Mouse (Mus musculus): Measurements from ENCODE around the gene Nfic.

Nfic gene

GRCm38 (mm10) chr10:81354738-81355477 lies 100.5 kb downstream of the Nfic start:
- DNase-seq, result no peak

DNA sequence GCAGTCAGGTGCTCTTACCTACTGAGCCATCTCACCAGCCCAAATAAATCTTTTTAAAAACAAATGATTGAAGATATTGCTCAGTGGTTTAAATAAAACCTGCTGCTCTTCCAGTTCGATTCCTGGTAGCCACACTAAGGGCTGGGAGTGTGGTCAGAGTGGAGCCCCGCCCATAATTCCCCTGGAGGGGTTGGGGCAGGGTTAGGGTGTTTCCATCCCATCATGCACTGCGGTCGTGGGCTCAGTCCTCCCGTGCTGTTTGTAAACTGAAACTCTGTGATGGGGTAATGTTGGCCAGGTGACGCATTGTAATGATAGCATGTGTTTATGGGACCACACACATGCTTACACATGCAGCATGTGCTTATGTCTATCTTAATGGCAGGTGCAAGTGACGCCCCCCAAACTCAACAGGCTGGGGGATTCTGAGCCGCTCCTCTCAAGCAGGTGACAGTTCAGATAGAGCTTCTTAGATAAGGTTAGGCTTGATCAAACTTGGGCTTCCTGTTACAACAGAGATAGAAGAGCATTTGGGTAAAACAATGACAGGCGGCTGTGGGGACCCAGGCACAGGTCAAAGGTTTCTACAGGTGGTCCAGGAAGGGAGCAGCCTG lies 103.7 kb downstream of the Nfic start:
- no peak for DNase-seq

DNA sequence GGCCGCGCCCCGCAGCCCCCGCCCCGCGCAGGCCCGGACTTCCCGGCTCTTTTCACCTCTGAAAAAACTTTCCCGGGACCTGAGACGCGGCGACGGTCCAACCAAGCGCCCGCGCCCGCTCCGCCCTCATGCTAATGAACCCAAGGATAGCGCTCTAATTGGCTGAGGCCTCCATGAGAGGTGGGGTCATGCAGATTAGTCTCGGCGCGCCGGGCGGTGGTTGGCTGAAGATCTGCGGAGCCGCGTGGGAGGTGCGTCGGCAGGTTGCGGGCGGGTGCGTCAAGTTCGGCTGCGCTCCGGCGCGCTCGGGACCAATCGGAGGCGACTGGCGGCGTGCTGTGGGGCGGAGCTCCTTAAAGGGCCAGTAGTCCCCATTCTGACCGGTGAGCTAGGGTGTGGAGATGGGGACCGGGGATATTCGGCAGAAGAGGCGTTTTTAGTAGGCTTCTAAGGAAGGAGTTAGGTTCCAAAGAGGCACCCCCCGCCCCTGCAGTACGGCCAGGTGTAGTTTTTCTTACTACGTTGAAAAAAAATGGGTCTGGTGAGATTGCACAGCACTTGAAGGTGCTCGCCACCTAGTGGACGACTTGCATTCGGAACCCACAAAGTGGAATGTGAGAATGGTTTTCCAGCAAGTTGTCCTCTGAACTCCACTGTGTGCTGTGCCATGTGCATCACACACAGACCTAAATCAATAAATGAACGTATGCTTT lies 104.9 kb downstream of the Nfic start, which contains the start of gene Hmg20b:
Gene Hmg20b, minus strand, starts transcription at position 130 of the 713 bp plus-strand sequence.
- DNase-seq, result peak; percentile 99

- no peak for DNase-seq
Measured at GRCm38 (mm10) chr10:81349961-81350350, 105.5 kb downstream of the Nfic start.

- DNase-seq, result peak; percentile 83
Measured at GRCm38 (mm10) chr10:81349146-81349545, 106.3 kb downstream of the Nfic start.

DNA sequence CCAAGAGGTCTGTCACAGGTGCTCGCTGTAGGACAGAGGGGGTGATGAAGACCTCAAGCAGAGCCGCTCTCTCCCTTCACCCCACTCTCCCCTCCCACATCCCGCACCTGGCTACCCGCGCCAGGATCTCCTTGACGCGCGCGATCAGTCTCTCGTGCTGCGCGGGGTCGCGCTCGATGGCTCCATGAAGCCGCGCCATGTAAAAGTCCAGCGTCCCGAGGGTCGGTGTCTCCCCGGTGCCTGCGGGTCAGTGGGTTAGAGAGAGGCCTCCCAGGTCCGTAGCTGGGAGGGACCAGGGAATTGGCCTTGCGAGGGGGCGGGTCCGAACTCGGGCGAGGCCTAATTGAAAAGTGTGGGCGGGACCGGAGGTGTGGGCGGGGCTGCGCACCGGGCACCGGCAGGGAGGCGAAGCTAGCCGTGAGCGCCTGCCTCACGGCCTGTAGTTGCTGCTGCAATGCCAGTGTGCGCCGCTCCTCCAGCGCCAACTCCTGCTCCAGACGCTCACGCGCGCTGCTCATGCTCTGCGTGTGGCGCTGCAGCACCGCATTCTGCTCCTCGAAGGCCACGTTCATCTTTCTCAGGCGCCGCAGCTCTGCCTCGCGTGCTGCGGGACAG lies 108.9 kb downstream of the Nfic start:
- peak; percentile 80 for DNase-seq

All from kidney, adult 11 months (tissue).